25 mouse cellular contexts compared by ENCODE assay signal in the genomic region with DNA sequence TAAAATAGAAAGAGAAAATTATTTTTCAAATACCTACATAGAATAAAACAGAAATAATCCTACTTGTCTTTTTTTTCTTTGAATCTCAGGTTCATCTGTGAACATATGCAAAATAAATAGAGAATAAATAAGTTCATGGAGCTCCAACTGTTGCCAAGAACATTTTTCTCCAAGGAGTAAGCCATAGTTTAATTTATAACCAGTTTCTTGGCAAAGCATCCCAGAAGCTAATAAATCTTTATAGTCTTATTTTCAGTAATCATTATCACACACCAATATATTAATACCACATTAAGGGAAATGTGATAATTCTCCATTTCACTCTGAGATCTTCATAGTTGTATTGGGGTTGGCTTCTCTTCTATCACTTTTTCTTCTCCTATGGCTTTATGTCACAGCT.
"Had no signal": no experiment of that assay in that cellular context is flagged by ENCODE, and none has a peak within 500 bp of the region (broad histone marks: within the 10 kb centered on the region; RNA-seq: fewer than 3 reads in every experiment).

No protein-coding gene starts in this region.

- DNase-seq: heart, postnatal 10 days; heart, postnatal 14 days; heart, postnatal 36 days; heart, postnatal 4 days; kidney, adult 18-20 months; kidney, postnatal 10 days; kidney, postnatal 25 days; kidney, postnatal 4 days; layer of hippocampus, adult 9-11 months; layer of hippocampus, postnatal 36 days had no signal

- H3K4me1 ChIP-seq: heart, embryonic 10.5 days; heart, embryonic 12.5 days; heart, embryonic 13.5 days; heart, embryonic 15.5 days; hindbrain, embryonic 10.5 days; hindbrain, embryonic 12.5 days; hindbrain, embryonic 13.5 days; hindbrain, embryonic 15.5 days; intestine, embryonic 15.5 days; kidney, embryonic 15.5 days had no signal

- H3K4me3 ChIP-seq: heart, embryonic 10.5 days; heart, embryonic 12.5 days; heart, embryonic 13.5 days; heart, embryonic 15.5 days; hindbrain, embryonic 10.5 days; hindbrain, embryonic 12.5 days; hindbrain, embryonic 13.5 days; hindbrain, embryonic 15.5 days; intestine, embryonic 15.5 days; kidney, embryonic 15.5 days; layer of hippocampus, adult 2 months; left cerebral cortex, adult 2 months had no signal

- H3K36me3 ChIP-seq: heart, embryonic 10.5 days; heart, embryonic 12.5 days; heart, embryonic 13.5 days; heart, embryonic 15.5 days; hindbrain, embryonic 10.5 days; hindbrain, embryonic 12.5 days; hindbrain, embryonic 13.5 days; hindbrain, embryonic 15.5 days; intestine, embryonic 15.5 days; kidney, embryonic 15.5 days had no signal

- H3K27ac ChIP-seq: heart, embryonic 10.5 days; heart, embryonic 13.5 days; heart, embryonic 15.5 days; hindbrain, embryonic 10.5 days; hindbrain, embryonic 12.5 days; hindbrain, embryonic 13.5 days; hindbrain, embryonic 14.5 days; hindbrain, embryonic 15.5 days; hindbrain, postnatal 0 days; intestine, embryonic 15.5 days; kidney, embryonic 15.5 days; kidney, postnatal 0 days; layer of hippocampus, adult 2 months; left cerebral cortex, adult 2 months had no signal

- H3K27me3 ChIP-seq: heart, embryonic 12.5 days; heart, embryonic 13.5 days; heart, embryonic 15.5 days; hindbrain, embryonic 12.5 days; hindbrain, embryonic 13.5 days; hindbrain, embryonic 15.5 days; intestine, embryonic 15.5 days; kidney, embryonic 15.5 days had no signal
